Mouse (Mus musculus) left cerebral cortex, postnatal 25 days (tissue): ENCODE measurements around the gene Rbfox1. TPM values are rescaled to one million over a fixed set of nuclear protein-coding genes. Genes with fewer than 3 reads are reported as not detected.

ENCODE experiments used
- DNase-seq, 2 experiments: peaks; one replicate each; pipeline ENCODE4 v3.0.0; 2022; ENCODE audit warnings: low spot score in 2 of 2, mixed read lengths in 1 of 2
- intact Hi-C: fragments of 180-260 bp; cut with DNase I; formaldehyde crosslinking; loops from one replicate; pipeline ENCODE4 v1.15.1; 2025
- total RNA-seq, 2 experiments: library from RNA; stranded (reverse); gene quantifications; 2 replicates each; pipeline ENCODE4 v1.2.3; 2021

The Rbfox1 gene
- total RNA-seq, 2 experiments from 2014 or later, result 322 to 343 TPM

DNA sequence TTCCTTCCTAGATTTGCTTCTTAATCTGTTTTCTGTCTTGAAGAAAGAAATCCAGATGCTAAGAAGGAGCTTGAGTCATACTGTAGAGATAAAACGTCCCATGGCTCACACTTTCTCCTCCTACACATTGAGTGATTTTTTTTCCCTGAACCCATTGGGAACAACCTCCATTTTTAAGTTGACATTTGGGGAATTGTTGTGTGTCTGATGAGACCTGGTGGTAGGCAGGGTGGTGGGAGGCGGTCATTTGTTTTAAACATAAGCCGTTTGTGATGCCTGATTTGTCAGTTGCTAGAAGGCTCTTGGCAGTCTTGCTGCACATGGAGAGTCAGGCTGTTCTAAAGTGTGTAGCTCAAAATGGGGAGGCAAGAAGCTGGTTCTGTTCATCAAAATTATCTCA lies 76.6 kb downstream of the Rbfox1 start:
- intact Hi-C loops, result no loop called here
- DNase-seq, result peak; percentile 37 to 92

DNA sequence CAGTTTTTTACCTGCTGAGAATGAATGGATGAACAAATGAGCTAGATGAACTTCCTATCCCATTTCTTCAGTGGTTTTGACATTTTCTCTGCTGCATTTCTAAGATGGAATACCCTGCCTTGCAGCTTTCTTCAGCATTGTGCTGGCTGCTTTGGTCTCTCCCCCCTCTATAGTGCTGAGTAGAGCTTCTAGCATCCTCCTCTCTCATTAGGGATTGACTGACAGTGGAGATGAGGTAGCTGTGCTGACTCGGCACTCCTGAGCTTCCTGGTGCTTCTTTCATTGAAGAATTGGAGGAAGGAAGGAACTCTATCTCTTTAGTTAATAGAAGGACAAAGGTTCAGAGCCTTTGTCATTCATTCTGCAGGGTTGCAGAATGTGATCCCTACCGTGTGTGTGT lies 89.0 kb downstream of the Rbfox1 start:
- no peak for DNase-seq

GRCm38 (mm10) chr16:5992045-5993011 lies 107.2 kb downstream of the Rbfox1 start:
- intact Hi-C loops, result no loop called here
- DNase-seq, result peak; percentile 41 to 71

More for the DNA sequence above, 89.0 kb downstream of the Rbfox1 start:
- intact Hi-C loops, result no loop called here

DNA sequence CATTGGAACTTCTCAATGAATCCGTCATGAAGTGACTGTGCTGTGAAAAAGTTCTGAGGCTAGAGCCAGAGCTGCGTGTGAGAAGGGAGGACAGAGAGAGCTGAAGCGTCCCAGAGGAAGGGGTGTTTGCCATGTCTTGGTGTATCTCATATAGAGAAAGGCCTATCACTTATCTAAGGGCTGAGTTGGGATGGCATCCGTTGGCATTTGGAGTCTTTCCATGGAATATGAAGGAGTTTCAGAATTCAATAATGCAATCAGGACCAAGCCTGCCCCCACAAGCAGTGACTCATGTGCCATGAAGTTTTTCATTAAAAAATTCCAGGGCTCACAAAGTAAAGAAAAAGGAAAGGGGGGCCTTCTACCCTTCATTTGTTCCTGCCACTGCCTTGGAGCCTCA lies 112.0 kb downstream of the Rbfox1 start:
- intact Hi-C loops, result no loop called here
- DNase-seq, result peak in 1 of 2 experiments; percentile 58

GRCm38 (mm10) chr16:5997651-5998050 lies 112.5 kb downstream of the Rbfox1 start:
- DNase-seq, result no peak
- intact Hi-C loops, result no loop called here

DNA sequence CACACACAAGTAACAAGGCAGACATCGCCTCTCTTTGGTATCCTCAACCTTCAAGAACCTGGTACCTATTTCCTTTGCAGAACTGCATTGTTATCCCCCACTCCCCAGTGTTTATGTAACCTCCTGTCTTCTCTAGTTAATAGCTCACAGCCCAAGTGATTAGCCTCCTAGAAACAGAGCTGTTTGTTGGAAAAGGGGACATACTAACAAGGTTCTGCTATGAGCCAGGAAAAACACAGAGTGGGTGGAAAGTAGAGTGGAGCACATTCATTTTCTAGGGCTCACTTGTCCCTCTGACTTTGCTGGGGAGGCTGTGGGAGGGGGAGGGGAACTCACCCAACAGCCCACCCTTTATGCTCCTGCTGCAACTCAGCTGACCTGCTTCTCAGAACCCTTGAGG lies 114.9 kb downstream of the Rbfox1 start:
- peak in 1 of 2 experiments; percentile 28 for DNase-seq
- intact Hi-C loops, result no loop called here

DNA sequence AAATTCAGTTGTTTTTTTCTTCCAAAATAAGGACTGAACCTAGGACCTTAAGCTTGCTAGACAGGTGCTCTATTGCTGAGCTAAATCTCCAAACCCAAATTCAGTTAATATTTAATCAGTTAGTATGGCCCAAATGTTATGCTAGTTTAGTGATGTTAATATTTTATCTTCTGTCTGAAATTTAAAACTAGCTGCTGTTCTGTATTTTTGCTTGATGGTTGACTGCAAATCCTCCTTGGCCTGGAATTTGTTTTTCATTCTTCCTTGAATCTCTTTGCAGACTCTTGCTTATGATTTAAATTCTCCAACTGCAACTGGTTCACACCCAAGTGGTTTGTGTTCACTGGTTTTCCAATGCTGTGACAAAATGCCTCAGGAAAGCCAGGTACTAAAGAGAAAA lies 121.8 kb downstream of the Rbfox1 start:
- intact Hi-C loops, result no loop called here
- DNase-seq, result no peak

- intact Hi-C loops, result loop anchor here (10.0 kb wide), 1 partner anchor 708 kb away; no protein-coding TSS in a partner anchor
- no peak for DNase-seq
Observed at GRCm38 (mm10) chr16:6012853-6013252, 127.7 kb downstream of the Rbfox1 start.

DNA sequence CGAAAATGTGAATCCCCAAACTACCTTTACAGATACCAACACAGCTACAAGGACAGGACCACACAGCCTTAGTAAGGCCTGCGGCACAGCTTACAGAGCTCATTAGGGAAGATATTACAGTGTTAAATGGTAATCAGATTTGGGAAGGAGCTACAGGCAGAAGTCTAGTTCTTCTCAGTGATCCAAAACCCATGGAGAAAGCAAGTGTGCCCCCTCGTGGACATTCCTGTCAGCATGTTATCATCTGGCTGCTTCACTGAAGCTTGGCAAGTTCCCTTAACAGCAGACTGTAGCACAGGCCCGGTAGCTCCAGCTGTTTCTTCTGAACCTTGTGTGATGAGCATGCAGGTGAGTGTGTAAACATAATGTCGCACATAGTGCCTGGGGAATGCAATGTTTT lies 133.5 kb downstream of the Rbfox1 start:
- peak; percentile 90 to 95 for DNase-seq
- intact Hi-C loops, result loop anchor here (2.0 to 10.0 kb wide), 4 partner anchors 81 to 714 kb away; no protein-coding TSS in a partner anchor

DNA sequence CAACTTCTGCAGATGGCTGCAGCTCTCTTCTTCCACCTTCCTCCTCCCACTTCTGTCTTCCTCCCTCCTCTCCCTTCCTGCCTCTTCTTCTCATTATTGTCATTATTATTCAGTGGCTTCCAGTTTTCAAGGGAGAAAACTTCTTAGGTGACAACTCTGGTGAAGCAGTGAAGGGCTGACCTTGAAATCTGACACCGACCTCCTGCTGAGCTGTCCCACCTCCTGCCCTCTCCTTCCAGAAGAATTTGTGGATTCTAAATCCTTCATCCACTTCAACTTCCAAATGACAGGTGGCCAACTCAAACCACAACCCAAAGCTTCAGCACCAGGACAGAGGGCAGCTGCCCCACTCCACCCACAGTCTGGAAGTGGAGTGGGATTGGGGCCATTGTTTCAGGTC lies 134.2 kb downstream of the Rbfox1 start:
- no peak for DNase-seq
- intact Hi-C loops, result loop anchor here (2.0 to 10.0 kb wide), 4 partner anchors 82 to 715 kb away; no protein-coding TSS in a partner anchor

DNA sequence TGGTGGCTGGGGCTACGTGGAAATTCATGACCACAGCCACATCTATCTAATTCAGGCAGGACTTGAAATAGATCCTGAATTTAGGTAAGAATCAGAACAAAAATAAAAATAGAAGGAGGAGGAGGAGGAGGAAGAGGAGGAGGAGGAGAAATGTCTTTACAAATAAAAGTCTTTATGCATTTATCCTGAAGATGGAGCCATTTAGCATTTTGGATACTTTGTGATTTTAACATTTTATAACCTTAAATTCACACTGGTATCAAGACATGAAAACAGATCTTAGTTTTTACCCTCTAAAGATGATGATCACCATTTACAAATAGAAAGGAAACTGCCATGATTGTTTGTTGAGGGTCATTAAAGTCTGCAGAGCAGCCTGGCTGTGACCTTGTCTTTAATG lies 146.1 kb downstream of the Rbfox1 start:
- intact Hi-C loops, result loop anchor here (5.0 to 10.0 kb wide), 2 partner anchors 284 to 401 kb away; no protein-coding TSS in a partner anchor

DNA sequence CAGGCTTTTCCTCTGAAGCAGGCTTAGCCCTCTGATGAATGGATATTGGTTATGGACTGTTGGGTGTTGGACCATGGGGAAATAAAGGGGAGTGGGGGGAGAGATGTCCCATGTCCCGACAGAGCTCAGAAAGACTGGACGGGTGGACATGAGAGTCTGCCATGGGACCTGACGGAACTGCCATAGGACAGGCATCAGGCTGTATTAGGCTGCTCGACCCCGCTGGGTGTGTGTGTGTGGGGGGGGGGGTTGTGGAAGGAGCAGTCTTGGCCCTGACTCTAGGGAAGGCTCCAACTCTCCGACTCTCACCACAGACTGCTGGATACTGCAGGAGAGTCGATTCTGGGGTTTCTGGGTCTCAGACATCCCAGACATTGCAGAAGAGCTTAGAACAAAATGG lies 147.4 kb downstream of the Rbfox1 start:
- DNase-seq, result no peak
- intact Hi-C loops, result loop anchor here (5.0 to 10.0 kb wide), 2 partner anchors 282 to 400 kb away; no protein-coding TSS in a partner anchor

More for the DNA sequence above, 146.1 kb downstream of the Rbfox1 start:
- DNase-seq, result no peak

DNA sequence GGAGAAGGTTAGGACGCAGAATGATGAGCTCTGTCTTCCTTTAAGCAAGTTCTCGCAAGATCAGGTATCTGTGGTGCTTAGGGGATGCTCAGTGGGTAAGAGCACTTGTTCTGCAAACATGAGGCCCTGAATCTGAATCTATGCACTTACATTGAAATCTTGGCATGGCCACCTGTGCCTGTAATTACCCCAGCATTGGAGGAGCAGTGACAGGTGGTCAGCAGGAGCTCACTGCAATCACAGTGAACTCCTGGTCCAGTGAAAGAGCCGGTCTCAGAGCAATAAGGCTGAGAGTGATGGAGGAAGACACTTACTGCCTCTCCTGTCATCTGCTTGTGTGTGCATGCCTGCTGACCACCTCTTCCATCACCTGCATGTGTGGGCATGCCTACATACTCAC lies 149.7 kb downstream of the Rbfox1 start:
- DNase-seq, result no peak
- intact Hi-C loops, result loop anchor here (5.0 to 10.0 kb wide), 3 partner anchors 77 to 397 kb away; no protein-coding TSS in a partner anchor

GRCm38 (mm10) chr16:6037009-6037408 lies 151.9 kb downstream of the Rbfox1 start:
- intact Hi-C loops, result loop anchor here (5.0 to 10.0 kb wide), 2 partner anchors 75 to 278 kb away; no protein-coding TSS in a partner anchor
- peak in 1 of 2 experiments; percentile 78 for DNase-seq

- intact Hi-C loops, result loop anchor here (5.0 to 10.0 kb wide), 2 partner anchors 35 to 202 kb away; no protein-coding TSS in a partner anchor
- DNase-seq, result peak; percentile 47 to 86
Observed at GRCm38 (mm10) chr16:6042766-6043165, 157.6 kb downstream of the Rbfox1 start.

DNA sequence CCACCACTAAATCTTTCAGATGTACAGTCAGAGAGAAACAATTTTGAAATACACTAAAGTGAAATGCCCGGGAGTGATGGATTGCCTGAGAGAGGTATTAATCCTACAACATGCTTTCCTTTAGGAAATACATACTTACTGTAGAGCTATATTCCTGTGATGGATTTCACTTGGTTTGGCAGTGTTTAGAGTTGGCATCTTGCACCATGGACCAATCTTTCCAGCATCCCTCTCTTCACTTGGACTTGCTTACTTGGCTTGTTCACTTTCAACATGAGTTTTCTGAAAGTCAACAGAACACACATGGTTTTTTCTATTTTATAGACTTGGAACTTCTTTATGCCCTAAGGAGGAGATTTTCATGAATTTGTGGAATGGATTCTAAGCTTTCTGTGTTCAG lies 163.4 kb downstream of the Rbfox1 start:
- intact Hi-C loops, result loop anchor here (10.0 kb wide), 1 partner anchor 196 kb away; no protein-coding TSS in a partner anchor
- no peak for DNase-seq

DNA sequence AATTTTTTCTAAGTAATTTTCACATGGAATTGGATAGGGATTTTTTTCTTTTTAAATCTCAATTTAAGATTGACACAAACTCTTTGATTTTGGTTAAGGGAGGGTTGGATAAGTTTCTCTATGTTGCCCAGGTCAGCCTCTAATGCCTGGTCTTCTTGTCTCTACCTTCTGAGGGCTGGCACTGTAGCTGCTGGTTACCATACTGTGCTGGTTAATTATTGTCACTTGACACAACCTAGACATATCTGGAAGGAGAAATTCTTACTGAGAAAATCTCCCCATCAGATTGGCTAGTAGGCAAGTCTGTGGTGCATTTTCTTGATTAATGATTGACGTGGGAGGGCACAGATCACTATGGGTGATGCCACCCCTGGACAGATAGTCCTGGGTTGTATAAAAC lies 177.3 kb downstream of the Rbfox1 start:
- intact Hi-C loops, result no loop called here
- DNase-seq, result no peak

DNA sequence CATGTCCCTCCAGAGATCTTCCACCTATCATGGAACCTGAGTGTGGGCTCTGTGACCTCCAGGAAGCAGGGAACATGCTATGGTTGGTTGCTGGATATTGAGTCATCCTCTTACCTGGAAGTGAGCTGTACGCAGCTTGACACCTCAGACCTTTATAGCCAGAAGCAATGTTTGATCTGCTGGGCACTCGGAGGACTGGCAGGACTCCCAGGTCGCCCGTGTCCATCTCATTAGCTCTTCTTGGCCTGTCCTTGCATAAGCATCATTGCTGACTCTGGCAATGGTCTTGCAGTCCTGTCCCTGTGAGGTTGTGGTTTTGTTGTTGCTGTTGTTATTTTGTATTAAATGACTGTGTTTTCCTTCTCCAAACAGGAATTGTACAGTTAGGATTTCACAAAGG lies 180.3 kb downstream of the Rbfox1 start:
- no peak for DNase-seq
- intact Hi-C loops, result no loop called here

GRCm38 (mm10) chr16:6075442-6076050 lies 190.4 kb downstream of the Rbfox1 start:
- DNase-seq, result peak in 1 of 2 experiments; percentile 70
- intact Hi-C loops, result loop anchor here (5.0 kb wide), 2 partner anchors 33 to 37 kb away; no protein-coding TSS in a partner anchor

- DNase-seq, result no peak
- intact Hi-C loops, result loop anchor here (5.0 kb wide), 2 partner anchors 33 to 37 kb away; no protein-coding TSS in a partner anchor
Observed at GRCm38 (mm10) chr16:6079017-6079416, 193.9 kb downstream of the Rbfox1 start.
